Mouse (Mus musculus): ENCODE measurements around the gene Tfip11.

Tfip11 gene

DNA sequence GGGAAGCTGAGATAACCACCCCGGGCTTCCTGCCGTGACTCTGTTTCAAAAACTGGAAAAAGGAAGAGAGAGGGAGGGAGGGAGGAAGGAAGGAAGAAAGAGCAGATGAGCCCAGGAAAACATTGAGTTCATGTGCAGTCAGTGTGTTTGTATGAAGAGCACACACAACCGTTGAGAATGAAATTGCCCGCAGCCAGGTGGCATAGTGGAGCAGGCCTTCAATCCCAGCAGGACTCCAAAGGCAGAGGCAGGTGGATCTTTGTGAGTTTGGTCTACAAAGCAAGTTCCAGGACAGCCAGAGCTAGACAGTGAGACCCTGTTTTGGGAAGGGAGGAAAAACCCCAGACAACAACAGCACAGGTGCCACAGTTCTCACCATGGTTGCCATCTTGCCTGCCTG, 41.2 kb downstream of the Tfip11 start:
- DNase-seq (ENCODE audit: low spot score): no peak

- DNase-seq (ENCODE audit: low spot score): no peak
Observed at GRCm38 (mm10) chr5:112367929-112368328, 41.8 kb downstream of the Tfip11 start.

GRCm38 (mm10) chr5:112368666-112369065, 42.5 kb downstream of the Tfip11 start:
- DNase-seq (ENCODE audit: low spot score): no peak

GRCm38 (mm10) chr5:112369326-112369725, 43.2 kb downstream of the Tfip11 start:
- no peak for DNase-seq (ENCODE audit: low spot score)

DNA sequence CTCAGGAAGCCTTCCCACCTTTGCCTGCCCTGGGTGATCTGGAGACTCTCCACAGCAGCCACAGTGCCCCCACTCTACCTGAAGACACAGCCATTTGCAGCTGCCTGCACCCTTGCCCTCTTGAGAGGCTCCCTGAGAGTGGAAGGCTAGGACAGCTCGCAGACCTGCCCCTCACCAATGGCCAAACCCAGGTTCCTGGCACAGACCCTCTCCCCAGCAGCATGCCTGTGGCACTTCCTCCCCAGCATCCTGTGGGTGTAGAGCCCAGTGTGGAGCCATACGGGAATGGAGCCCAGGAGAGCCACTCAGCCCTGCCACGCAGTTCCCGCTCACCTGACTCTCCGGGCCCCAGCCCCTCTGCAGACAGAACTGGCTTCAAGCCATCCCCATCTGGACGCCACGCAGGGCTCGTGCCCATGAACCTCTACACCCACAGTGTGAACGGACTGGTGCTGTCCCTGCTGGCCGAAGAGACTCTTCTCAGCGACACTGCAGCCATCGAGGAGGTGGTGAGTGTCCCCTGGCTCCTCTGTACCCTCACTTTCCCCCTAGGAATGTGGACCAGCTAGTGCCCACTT, 44.2 kb downstream of the Tfip11 start:
- DNase-seq (ENCODE audit: low spot score): no peak

DNA sequence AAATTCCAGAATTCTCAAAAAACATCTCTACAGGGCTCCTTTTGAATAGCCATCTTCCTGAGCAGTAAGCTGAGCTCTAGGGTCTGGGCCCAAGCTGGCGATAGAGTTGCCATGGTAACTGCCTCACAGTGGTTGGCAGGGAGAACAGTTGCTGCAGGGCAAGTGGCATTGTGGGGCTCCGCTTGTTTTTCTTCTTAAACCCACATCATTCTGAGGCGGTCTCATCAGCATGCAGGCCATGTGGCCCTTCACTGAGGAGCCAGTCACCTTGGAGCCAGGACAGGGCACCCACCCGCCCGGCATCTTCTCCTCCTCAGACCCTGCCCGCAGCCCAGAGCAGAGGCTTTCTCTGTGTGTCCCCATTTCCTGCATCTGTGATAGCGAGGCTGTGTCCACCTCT, 45.8 kb downstream of the Tfip11 start:
- no peak for DNase-seq (ENCODE audit: low spot score)

DNA sequence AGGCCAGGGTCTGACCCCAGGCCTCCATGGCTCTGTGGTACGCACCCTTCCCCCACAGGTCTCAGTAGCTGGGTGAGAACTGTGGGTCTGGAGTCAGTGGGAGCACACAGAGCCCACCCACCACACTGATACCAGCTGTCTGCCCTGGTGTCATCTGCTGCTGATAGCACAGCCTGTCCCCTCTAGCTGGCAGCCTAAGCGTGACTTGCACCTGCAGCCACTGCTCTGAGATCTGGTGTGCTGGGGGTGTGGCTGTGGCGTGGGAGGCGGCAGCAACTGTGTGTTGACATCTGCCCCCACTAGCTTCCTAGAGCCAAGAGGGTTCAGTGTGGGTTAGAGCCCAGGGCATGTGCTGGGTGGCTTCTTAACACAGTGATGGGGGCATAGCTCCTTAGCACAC, 50.0 kb downstream of the Tfip11 start:
- no peak for DNase-seq (ENCODE audit: low spot score)

DNA sequence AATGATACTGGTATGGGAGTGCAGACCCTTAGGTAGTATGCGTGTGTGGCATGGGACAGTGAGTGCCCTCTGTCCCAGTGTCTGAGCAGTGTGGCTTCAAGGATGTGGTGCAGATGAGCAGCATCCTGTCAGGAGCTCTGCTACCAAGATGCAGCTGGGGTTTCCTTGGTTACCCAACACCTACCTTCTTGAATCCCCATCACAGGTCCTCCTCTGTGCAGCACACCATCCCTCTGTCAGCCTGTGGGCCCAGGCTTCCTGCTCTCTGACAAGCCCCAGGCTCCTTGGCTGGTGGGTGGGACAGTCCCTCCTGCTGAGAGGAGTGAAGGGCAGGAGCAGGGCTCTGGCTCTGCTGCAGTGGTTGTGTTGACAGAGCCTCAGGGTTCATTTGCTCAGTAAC, 51.2 kb downstream of the Tfip11 start:
- no peak for DNase-seq (ENCODE audit: low spot score)

GRCm38 (mm10) chr5:112378716-112379115, 52.6 kb downstream of the Tfip11 start:
- no peak for DNase-seq (ENCODE audit: low spot score)

GRCm38 (mm10) chr5:112381154-112381553, 55.0 kb downstream of the Tfip11 start:
- DNase-seq (ENCODE audit: low spot score): no peak

DNA sequence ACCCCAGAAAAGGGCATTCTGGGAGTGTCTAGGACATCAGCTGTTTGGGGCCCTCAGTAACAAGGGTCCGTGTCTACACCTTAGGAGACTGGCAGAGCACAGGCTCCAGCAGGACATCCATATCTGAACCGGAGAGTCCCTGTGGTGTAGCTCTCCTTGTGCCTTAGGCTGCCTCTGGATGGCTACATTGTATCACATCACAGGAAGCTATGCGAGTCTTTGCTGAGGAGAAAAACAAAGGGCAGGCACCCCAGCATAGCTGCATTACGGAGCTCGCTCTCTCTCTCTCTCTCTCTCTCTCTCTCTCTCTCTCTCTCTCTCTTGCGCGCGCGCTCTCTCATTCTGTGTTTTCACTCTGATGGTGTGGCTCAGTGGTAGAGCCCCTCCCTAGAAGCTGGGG, 55.9 kb downstream of the Tfip11 start:
- DNase-seq (ENCODE audit: low spot score): no peak

DNA sequence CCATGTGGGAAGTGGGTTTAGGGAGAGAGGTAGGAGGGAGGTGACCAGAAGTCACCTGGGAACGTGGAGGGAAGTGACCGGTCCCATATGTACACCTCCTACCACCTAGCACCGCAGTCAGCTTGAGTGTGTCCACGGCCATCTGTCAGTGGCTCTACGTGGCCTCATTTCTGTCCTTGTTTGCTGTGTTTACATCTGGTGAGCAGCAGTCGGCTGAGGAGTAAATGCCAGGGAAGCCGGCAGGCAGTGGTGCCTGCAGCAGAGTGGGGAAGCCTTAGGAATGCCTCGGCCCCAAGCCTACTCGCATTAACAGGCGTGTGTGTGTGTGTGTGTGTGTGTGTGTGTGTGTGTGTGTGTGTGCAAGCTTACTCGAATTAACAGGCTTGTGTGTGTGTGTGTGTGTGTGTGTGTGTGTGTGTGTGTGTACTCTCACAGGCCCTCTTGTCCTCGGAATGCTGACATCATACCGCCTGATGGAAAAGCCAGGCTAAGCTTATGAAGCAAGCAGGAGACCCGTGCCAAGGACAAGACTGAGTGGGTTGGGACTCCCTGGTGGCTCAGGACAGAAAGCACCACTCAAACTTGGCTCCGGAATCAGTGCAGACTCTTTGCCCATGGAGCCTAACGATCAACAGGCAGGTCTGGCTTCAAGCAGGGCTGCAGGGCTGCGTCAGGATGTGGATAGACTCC, 56.6 kb downstream of the Tfip11 start:
- DNase-seq (ENCODE audit: low spot score): no peak

- no peak for DNase-seq (ENCODE audit: low spot score)
Observed at GRCm38 (mm10) chr5:112384805-112385472, 58.8 kb downstream of the Tfip11 start.

- DNase-seq (ENCODE audit: low spot score): no peak
Observed at GRCm38 (mm10) chr5:112385973-112386372, 59.8 kb downstream of the Tfip11 start.

Data from urinary bladder, postnatal 10 days (tissue).